Mouse (Mus musculus) splenic B cell, adult 2 months (primary cell): ENCODE measurements around the gene Galc.
"Not testable (repeated sequence)": the region's sequence is repeated elsewhere in the genome, so short reads cannot be mapped to it uniquely, and the experiment has no call there.

Source experiments
- DNase-seq: peaks from one replicate; pipeline ENCODE4 v3.0.0-alpha.2; 2011; ENCODE audit warnings: low read depth, low spot score
- H3K27me3 ChIP-seq: 2 replicates; pipeline ENCODE4 v1.6.1; 2012; ENCODE audit warnings: mild to moderate bottlenecking, low read length, moderate library complexity, mixed read lengths; ENCODE audit not compliant: control insufficient read depth, poor library complexity, insufficient read depth, severe bottlenecking
- H3K36me3 ChIP-seq: 2 replicates; pipeline ENCODE4 v1.6.1; 2012; ENCODE audit warnings: mild to moderate bottlenecking, low read length, moderate library complexity, mixed read lengths; ENCODE audit not compliant: control insufficient read depth, poor library complexity, insufficient read depth, severe bottlenecking

Galc gene

GRCm38 (mm10) chr12:98269791-98270745, 10.8 kb upstream of the Galc start:
- H3K36me3 ChIP-seq: peaks cover 5% of the 10 kb centered on the region; the same call in 1 of the 2 replicates
- no peaks in the 10 kb centered on the region for H3K27me3 ChIP-seq
- peak; percentile 77 for DNase-seq

GRCm38 (mm10) chr12:98268441-98269369, 9.4 kb upstream of the Galc start, which contains the start of gene Gpr65:
Gene Gpr65 (plus strand): TSS chr12:98268635.
- peak; percentile 70 for DNase-seq

GRCm38 (mm10) chr12:98265697-98266096, 6.4 kb upstream of the Galc start:
- H3K27me3 ChIP-seq: no peaks in the 10 kb centered on the region
- DNase-seq: no peak
- no peaks in the 10 kb centered on the region for H3K36me3 ChIP-seq

More at GRCm38 (mm10) chr12:98268441-98269369, 9.4 kb upstream of the Galc start, which contains the start of gene Gpr65:
- Histone ChIP-seq H3K36me3 (no peaks in the 10 kb centered on the region), H3K27me3 (no peaks in the 10 kb centered on the region)

- DNase-seq: no peak
- Histone ChIP-seq H3K36me3 (no peaks in the 10 kb centered on the region), H3K27me3 (no peaks in the 10 kb centered on the region; the same call in 1 of the 2 replicates)
Observed at GRCm38 (mm10) chr12:98259518-98259852, 226 bp upstream of the Galc start.

- Histone ChIP-seq H3K27me3 (no peaks in the 10 kb centered on the region; the same call in 1 of the 2 replicates), H3K36me3 (no peaks in the 10 kb centered on the region)
- DNase-seq: no peak
Observed at GRCm38 (mm10) chr12:98258371-98258844, 851 bp downstream of the Galc start.

- DNase-seq: peak; percentile 63
- H3K27me3 ChIP-seq: no peaks in the 10 kb centered on the region; the same call in 1 of the 2 replicates
- no peaks in the 10 kb centered on the region for H3K36me3 ChIP-seq
Observed at GRCm38 (mm10) chr12:98255373-98255995, 3.8 kb downstream of the Galc start.

GRCm38 (mm10) chr12:98252417-98252816, 6.8 kb downstream of the Galc start:
- Histone ChIP-seq H3K27me3 (no peaks in the 10 kb centered on the region; the same call in 1 of the 2 replicates), H3K36me3 (no peaks in the 10 kb centered on the region)
- DNase-seq: no peak

- no peak for DNase-seq
- Histone ChIP-seq H3K36me3 (no peaks in the 10 kb centered on the region), H3K27me3 (no peaks in the 10 kb centered on the region)
Observed at GRCm38 (mm10) chr12:98250327-98250726, 8.9 kb downstream of the Galc start.

GRCm38 (mm10) chr12:98249671-98250070, 9.6 kb downstream of the Galc start:
- no peak for DNase-seq
- H3K27me3 ChIP-seq: no peaks in the 10 kb centered on the region
- no peaks in the 10 kb centered on the region for H3K36me3 ChIP-seq

GRCm38 (mm10) chr12:98246835-98247234, 12.4 kb downstream of the Galc start:
- no peaks in the 10 kb centered on the region for H3K27me3 ChIP-seq
- no peaks in the 10 kb centered on the region for H3K36me3 ChIP-seq
- no peak for DNase-seq

GRCm38 (mm10) chr12:98244865-98245264, 14.4 kb downstream of the Galc start:
- DNase-seq: no peak
- H3K27me3 ChIP-seq: no peaks in the 10 kb centered on the region
- no peaks in the 10 kb centered on the region for H3K36me3 ChIP-seq

GRCm38 (mm10) chr12:98244161-98244560, 15.1 kb downstream of the Galc start:
- Histone ChIP-seq H3K27me3 (no peaks in the 10 kb centered on the region), H3K36me3 (no peaks in the 10 kb centered on the region)
- DNase-seq: no peak

GRCm38 (mm10) chr12:98238478-98238877, 20.8 kb downstream of the Galc start:
- H3K36me3 ChIP-seq, H3K27me3 ChIP-seq, DNase-seq: not testable (repeated sequence)

- Histone ChIP-seq H3K36me3 (no peaks in the 10 kb centered on the region), H3K27me3 (no peaks in the 10 kb centered on the region)
- DNase-seq: no peak
Observed at GRCm38 (mm10) chr12:98227037-98227436, 32.2 kb downstream of the Galc start.
